Mouse (Mus musculus): ENCODE results near the gene Chd1l.

The Chd1l gene

GRCm38 (mm10) chr3:97617091-97617825 is 7.3 kb upstream of the Chd1l start:
- DNase-seq, result no peak

- DNase-seq, result no peak
These were observed 5.9 kb upstream of the Chd1l start for GRCm38 (mm10) chr3:97615933-97616332.

- no peak for DNase-seq
These were observed 5.2 kb upstream of the Chd1l start for GRCm38 (mm10) chr3:97615154-97615553.

GRCm38 (mm10) chr3:97611021-97611420 is 1.0 kb upstream of the Chd1l start:
- no peak for DNase-seq

GRCm38 (mm10) chr3:97609201-97609844 is 680 bp downstream of the Chd1l start:
- DNase-seq, result peak; percentile 50

- DNase-seq, result no peak
These were observed 9.8 kb downstream of the Chd1l start for GRCm38 (mm10) chr3:97600050-97600832.

GRCm38 (mm10) chr3:97596796-97597195 is 13.2 kb downstream of the Chd1l start:
- no peak for DNase-seq

GRCm38 (mm10) chr3:97595066-97595465 is 14.9 kb downstream of the Chd1l start:
- no peak for DNase-seq

GRCm38 (mm10) chr3:97594140-97594539 is 15.9 kb downstream of the Chd1l start:
- DNase-seq, result no peak

GRCm38 (mm10) chr3:97593089-97593488 is 16.9 kb downstream of the Chd1l start:
- no peak for DNase-seq

- DNase-seq, result no peak
These were observed 19.3 kb downstream of the Chd1l start for GRCm38 (mm10) chr3:97590699-97591098.

GRCm38 (mm10) chr3:97587656-97588055 is 22.3 kb downstream of the Chd1l start:
- no peak for DNase-seq

- peak; percentile 87 for DNase-seq
These were observed 24.4 kb downstream of the Chd1l start for GRCm38 (mm10) chr3:97585383-97586160.

- no peak for DNase-seq
These were observed 36.2 kb downstream of the Chd1l start for GRCm38 (mm10) chr3:97573807-97574206.

- DNase-seq, result no peak
These were observed 45.4 kb downstream of the Chd1l start for GRCm38 (mm10) chr3:97564588-97564987.

GRCm38 (mm10) chr3:97558554-97558953 is 51.4 kb downstream of the Chd1l start:
- DNase-seq, result no peak

- DNase-seq, result no peak
These were observed 63.8 kb downstream of the Chd1l start for GRCm38 (mm10) chr3:97546205-97546604.

GRCm38 (mm10) chr3:97540171-97540570 is 69.8 kb downstream of the Chd1l start:
- no peak for DNase-seq

- DNase-seq, result no peak
These were observed 71.4 kb downstream of the Chd1l start for GRCm38 (mm10) chr3:97538634-97539033.

GRCm38 (mm10) chr3:97537006-97537405 is 73.0 kb downstream of the Chd1l start:
- no peak for DNase-seq

GRCm38 (mm10) chr3:97535660-97536059 is 74.3 kb downstream of the Chd1l start:
- DNase-seq, result no peak

- DNase-seq, result no peak
These were observed 84.5 kb downstream of the Chd1l start for GRCm38 (mm10) chr3:97525458-97525857.

GRCm38 (mm10) chr3:97524835-97525234 is 85.2 kb downstream of the Chd1l start:
- peak; percentile 4 for DNase-seq

Measured in lung, postnatal 14 days (tissue).